Mouse (Mus musculus): ENCODE measurements around the gene Galntl6. TPM values are rescaled to one million over a fixed set of nuclear protein-coding genes. Genes with fewer than 3 reads are reported as not detected.

Gene Galntl6
- polyA plus RNA-seq, 1 experiment from 2014 or later: 0.21 TPM

DNA sequence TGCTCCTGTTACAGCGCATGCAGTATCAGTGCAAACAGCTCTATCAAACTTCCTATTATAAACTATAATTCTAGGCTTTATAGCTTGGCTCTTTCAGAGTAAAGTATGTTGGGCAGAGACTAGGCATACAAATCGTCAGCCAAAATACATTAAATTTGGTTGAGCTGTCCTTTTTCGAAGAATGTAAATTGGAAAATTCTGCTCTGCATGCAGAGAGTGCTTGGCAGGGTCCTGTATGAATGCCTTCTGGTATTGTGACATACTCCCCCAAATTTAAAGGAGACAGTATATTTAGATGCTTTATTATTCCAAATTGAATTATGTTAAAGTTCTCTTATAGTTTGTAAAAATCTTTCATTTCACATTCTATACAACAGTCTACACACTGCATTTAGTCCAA lies 220.7 kb downstream of the Galntl6 start:
- Histone ChIP-seq H3K4me2 (no peak overlapping the region), H3K9ac (ENCODE audit: low read depth, low read length) (no peak overlapping the region), H3K4me1 (ENCODE audit: control insufficient read depth, insufficient read depth, low read length) (no peaks in the 10 kb centered on the region), H3K27me3 (ENCODE audit: control insufficient read depth, insufficient read depth, low read length) (no peaks in the 10 kb centered on the region), H3K36me3 (ENCODE audit: control insufficient read depth, insufficient read depth, low read length) (no peaks in the 10 kb centered on the region), H3K4me3 (ENCODE audit: low read depth, low read length) (no peak overlapping the region), H3K9me3 (replicated peaks; ENCODE audit: control insufficient read depth, low read length) (no peaks in the 10 kb centered on the region), H3K27ac (ENCODE audit: low read depth, low read length) (no peak overlapping the region)
- 81% methylated on average over 3 of the region's 3 CpGs for WGBS (ENCODE audit: insufficient replicate concordance)
- no peak for ATAC-seq (replicated peaks; ENCODE audit: insufficient number of reproducible peaks, low FRiP score, low TSS enrichment)

- Histone ChIP-seq H3K27me3 (ENCODE audit: control insufficient read depth, insufficient read depth, low read length) (no peaks in the 10 kb centered on the region), H3K27ac (ENCODE audit: low read depth, low read length) (no peak overlapping the region), H3K4me1 (ENCODE audit: control insufficient read depth, insufficient read depth, low read length) (no peaks in the 10 kb centered on the region), H3K9me3 (replicated peaks; ENCODE audit: control insufficient read depth, low read length) (no peaks in the 10 kb centered on the region), H3K4me2 (no peak overlapping the region), H3K9ac (ENCODE audit: low read depth, low read length) (no peak overlapping the region), H3K4me3 (ENCODE audit: low read depth, low read length) (no peak overlapping the region), H3K36me3 (ENCODE audit: control insufficient read depth, insufficient read depth, low read length) (no peaks in the 10 kb centered on the region)
- no peak for ATAC-seq (replicated peaks; ENCODE audit: insufficient number of reproducible peaks, low FRiP score, low TSS enrichment)
- 47% methylated on average over 6 of the region's 6 CpGs for WGBS (ENCODE audit: insufficient replicate concordance)
Measured at GRCm38 (mm10) chr8:58677847-58678450, 234.5 kb downstream of the Galntl6 start.

GRCm38 (mm10) chr8:58669075-58669474 lies 243.4 kb downstream of the Galntl6 start:
- Histone ChIP-seq H3K27ac (ENCODE audit: low read depth, low read length) (no peak overlapping the region), H3K4me1 (ENCODE audit: control insufficient read depth, insufficient read depth, low read length) (no peaks in the 10 kb centered on the region), H3K9ac (ENCODE audit: low read depth, low read length) (no peak overlapping the region), H3K9me3 (replicated peaks; ENCODE audit: control insufficient read depth, low read length) (no peaks in the 10 kb centered on the region), H3K4me2 (no peak overlapping the region), H3K4me3 (ENCODE audit: low read depth, low read length) (no peak overlapping the region), H3K36me3 (ENCODE audit: control insufficient read depth, insufficient read depth, low read length) (no peaks in the 10 kb centered on the region), H3K27me3 (ENCODE audit: control insufficient read depth, insufficient read depth, low read length) (no peaks in the 10 kb centered on the region)
- ATAC-seq (replicated peaks; ENCODE audit: insufficient number of reproducible peaks, low FRiP score, low TSS enrichment): no peak
- WGBS (ENCODE audit: insufficient replicate concordance): 76% methylated on average over 2 of the region's 2 CpGs

GRCm38 (mm10) chr8:58660019-58660418 lies 252.4 kb downstream of the Galntl6 start:
- Histone ChIP-seq H3K9me3 (replicated peaks; ENCODE audit: control insufficient read depth, low read length) (no peaks in the 10 kb centered on the region), H3K27me3 (ENCODE audit: control insufficient read depth, insufficient read depth, low read length) (no peaks in the 10 kb centered on the region), H3K4me3 (ENCODE audit: low read depth, low read length) (no peak overlapping the region), H3K4me1 (ENCODE audit: control insufficient read depth, insufficient read depth, low read length) (no peaks in the 10 kb centered on the region), H3K27ac (ENCODE audit: low read depth, low read length) (no peak overlapping the region), H3K4me2 (no peak overlapping the region), H3K36me3 (ENCODE audit: control insufficient read depth, insufficient read depth, low read length) (no peaks in the 10 kb centered on the region), H3K9ac (ENCODE audit: low read depth, low read length) (no peak overlapping the region)
- no peak for ATAC-seq (replicated peaks; ENCODE audit: insufficient number of reproducible peaks, low FRiP score, low TSS enrichment)

DNA sequence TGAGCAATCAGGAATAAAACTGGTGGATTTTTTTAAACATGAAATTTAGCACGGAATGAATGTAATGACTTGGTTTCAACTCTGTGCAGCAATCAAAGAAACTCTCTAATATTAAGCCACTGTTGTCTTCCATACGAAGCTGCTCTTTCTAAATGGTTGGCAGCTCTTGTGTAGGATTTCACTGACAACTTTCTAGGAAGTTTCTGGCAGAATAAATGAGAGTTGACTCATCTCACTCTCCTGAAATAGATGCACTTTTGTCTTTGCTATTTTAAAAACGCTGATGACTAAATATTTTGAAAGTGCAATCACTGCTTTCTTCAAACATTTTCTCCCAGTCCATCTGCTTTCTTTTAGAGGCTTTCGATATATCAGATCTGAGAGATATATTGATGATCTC lies 256.8 kb downstream of the Galntl6 start:
- H3K9ac ChIP-seq (ENCODE audit: low read depth, low read length): no peak overlapping the region
- H3K27me3 ChIP-seq (ENCODE audit: control insufficient read depth, insufficient read depth, low read length): no peaks in the 10 kb centered on the region
- H3K9me3 ChIP-seq (replicated peaks; ENCODE audit: control insufficient read depth, low read length): no peaks in the 10 kb centered on the region
- ATAC-seq (replicated peaks; ENCODE audit: insufficient number of reproducible peaks, low FRiP score, low TSS enrichment): no peak
- H3K4me3 ChIP-seq (ENCODE audit: low read depth, low read length): no peak overlapping the region
- WGBS (ENCODE audit: insufficient replicate concordance): 66% methylated on average over 4 of the region's 4 CpGs
- H3K4me2 ChIP-seq: no peak overlapping the region
- H3K4me1 ChIP-seq (ENCODE audit: control insufficient read depth, insufficient read depth, low read length): no peaks in the 10 kb centered on the region
- no peak overlapping the region for H3K27ac ChIP-seq (ENCODE audit: low read depth, low read length)
- H3K36me3 ChIP-seq (ENCODE audit: control insufficient read depth, insufficient read depth, low read length): no peaks in the 10 kb centered on the region

- ATAC-seq (replicated peaks; ENCODE audit: insufficient number of reproducible peaks, low FRiP score, low TSS enrichment): no peak
- Histone ChIP-seq H3K4me2 (no peak overlapping the region), H3K4me1 (ENCODE audit: control insufficient read depth, insufficient read depth, low read length) (no peaks in the 10 kb centered on the region), H3K27ac (ENCODE audit: low read depth, low read length) (no peak overlapping the region), H3K9me3 (replicated peaks; ENCODE audit: control insufficient read depth, low read length) (no peaks in the 10 kb centered on the region), H3K27me3 (ENCODE audit: control insufficient read depth, insufficient read depth, low read length) (no peaks in the 10 kb centered on the region), H3K9ac (ENCODE audit: low read depth, low read length) (no peak overlapping the region), H3K36me3 (ENCODE audit: control insufficient read depth, insufficient read depth, low read length) (no peaks in the 10 kb centered on the region), H3K4me3 (ENCODE audit: low read depth, low read length) (no peak overlapping the region)
- WGBS (ENCODE audit: insufficient replicate concordance): 73% methylated on average over 4 of the region's 4 CpGs
Measured at GRCm38 (mm10) chr8:58606451-58606850, 306.0 kb downstream of the Galntl6 start.

DNA sequence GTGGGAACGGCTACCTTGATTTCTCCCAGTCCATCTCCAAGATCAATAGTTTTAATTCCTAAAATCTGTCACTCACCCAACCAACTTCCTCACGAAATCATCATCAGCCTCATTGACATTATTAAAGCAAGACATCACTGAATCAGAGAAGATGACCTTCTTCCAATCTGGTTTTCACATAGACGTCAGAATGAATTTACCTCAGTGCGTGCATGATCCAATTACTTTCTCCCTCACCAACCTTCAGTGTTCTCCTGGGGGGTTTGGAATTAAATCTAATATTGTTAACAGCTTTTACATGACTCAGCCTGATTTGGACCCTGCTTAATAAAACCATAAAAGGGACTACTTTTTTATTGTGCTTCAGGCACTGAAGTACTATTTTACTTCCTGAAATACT lies 307.7 kb downstream of the Galntl6 start:
- no peaks in the 10 kb centered on the region for H3K9me3 ChIP-seq (replicated peaks; ENCODE audit: control insufficient read depth, low read length)
- no peaks in the 10 kb centered on the region for H3K4me1 ChIP-seq (ENCODE audit: control insufficient read depth, insufficient read depth, low read length)
- H3K9ac ChIP-seq (ENCODE audit: low read depth, low read length): no peak overlapping the region
- 84% methylated on average over 4 of the region's 4 CpGs for WGBS (ENCODE audit: insufficient replicate concordance)
- H3K4me3 ChIP-seq (ENCODE audit: low read depth, low read length): no peak overlapping the region
- H3K4me2 ChIP-seq: no peak overlapping the region
- ATAC-seq (replicated peaks; ENCODE audit: insufficient number of reproducible peaks, low FRiP score, low TSS enrichment): no peak
- H3K36me3 ChIP-seq (ENCODE audit: control insufficient read depth, insufficient read depth, low read length): no peaks in the 10 kb centered on the region
- no peaks in the 10 kb centered on the region for H3K27me3 ChIP-seq (ENCODE audit: control insufficient read depth, insufficient read depth, low read length)
- no peak overlapping the region for H3K27ac ChIP-seq (ENCODE audit: low read depth, low read length)

- H3K27me3 ChIP-seq (ENCODE audit: control insufficient read depth, insufficient read depth, low read length): no peaks in the 10 kb centered on the region
- no peak overlapping the region for H3K4me3 ChIP-seq (ENCODE audit: low read depth, low read length)
- no peak for ATAC-seq (replicated peaks; ENCODE audit: insufficient number of reproducible peaks, low FRiP score, low TSS enrichment)
- H3K9ac ChIP-seq (ENCODE audit: low read depth, low read length): no peak overlapping the region
- no peaks in the 10 kb centered on the region for H3K36me3 ChIP-seq (ENCODE audit: control insufficient read depth, insufficient read depth, low read length)
- no peak overlapping the region for H3K4me2 ChIP-seq
- H3K9me3 ChIP-seq (replicated peaks; ENCODE audit: control insufficient read depth, low read length): no peaks in the 10 kb centered on the region
- no peaks in the 10 kb centered on the region for H3K4me1 ChIP-seq (ENCODE audit: control insufficient read depth, insufficient read depth, low read length)
- 71% methylated on average over 6 of the region's 6 CpGs for WGBS (ENCODE audit: insufficient replicate concordance)
- no peak overlapping the region for H3K27ac ChIP-seq (ENCODE audit: low read depth, low read length)
Measured at GRCm38 (mm10) chr8:58597834-58598233, 314.6 kb downstream of the Galntl6 start.

DNA sequence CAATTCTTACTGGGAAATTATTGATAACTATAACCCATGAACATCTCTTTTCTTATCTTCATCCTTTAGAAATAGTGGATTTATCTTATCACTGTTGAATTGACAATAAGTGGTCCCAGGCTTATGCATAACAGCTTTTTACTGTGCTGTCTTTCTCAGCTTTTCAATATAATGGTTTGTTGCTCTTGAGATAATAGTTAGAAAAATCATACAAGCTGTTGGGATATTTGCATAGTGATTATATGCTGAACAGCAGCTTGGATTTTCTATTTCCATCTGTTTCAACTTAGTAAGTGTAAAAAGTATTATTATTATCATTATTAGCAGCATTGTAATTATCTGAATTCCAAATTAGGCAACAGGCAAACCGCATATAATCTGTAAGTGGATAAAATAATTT lies 337.1 kb downstream of the Galntl6 start:
- WGBS (ENCODE audit: insufficient replicate concordance): 66% methylated on average over 1 of the region's 1 CpGs
- no peaks in the 10 kb centered on the region for H3K36me3 ChIP-seq (ENCODE audit: control insufficient read depth, insufficient read depth, low read length)
- H3K4me1 ChIP-seq (ENCODE audit: control insufficient read depth, insufficient read depth, low read length): no peaks in the 10 kb centered on the region
- no peak overlapping the region for H3K4me2 ChIP-seq
- H3K27me3 ChIP-seq (ENCODE audit: control insufficient read depth, insufficient read depth, low read length): no peaks in the 10 kb centered on the region
- H3K4me3 ChIP-seq (ENCODE audit: low read depth, low read length): no peak overlapping the region
- H3K9ac ChIP-seq (ENCODE audit: low read depth, low read length): no peak overlapping the region
- no peaks in the 10 kb centered on the region for H3K9me3 ChIP-seq (replicated peaks; ENCODE audit: control insufficient read depth, low read length)
- no peak for ATAC-seq (replicated peaks; ENCODE audit: insufficient number of reproducible peaks, low FRiP score, low TSS enrichment)
- H3K27ac ChIP-seq (ENCODE audit: low read depth, low read length): no peak overlapping the region

All from heart, embryonic 11.5 days (tissue).